Mouse (Mus musculus) liver, embryonic 14.5 days (tissue): Measurements from ENCODE around the gene Col1a1. TPM values are rescaled to one million over a fixed set of nuclear protein-coding genes. Genes with fewer than 3 reads are reported as not detected.

ENCODE experiments used
- ATAC-seq: fragments of 200-750 bp; cut with Nextera tagmentation; 2 replicates; pipeline ENCODE4 v1.8.0; 2017; ENCODE audit warnings: moderate number of reproducible peaks, mild to moderate bottlenecking, moderate library complexity; ENCODE audit not compliant: insufficient read depth
- DNase-seq, 3 experiments: peaks; one replicate each; pipeline ENCODE4 v3.0.0-alpha.2; 2012 to 2013; ENCODE audit warnings: low read depth in 3 of 3, low spot score in 3 of 3
- H3K27ac ChIP-seq: fragments of 300-500 bp; sonication (generic); 2 replicates; pipeline ENCODE4 v1.5.1; 2014; ENCODE audit warnings: moderate library complexity, mild to moderate bottlenecking, control low read depth, inconsistent platforms
- H3K27me3 ChIP-seq: fragments of 300-500 bp; sonication (generic); 2 replicates; pipeline ENCODE4 v1.6.1; 2014; ENCODE audit warnings: mild to moderate bottlenecking, low read length, moderate library complexity; ENCODE audit not compliant: control insufficient read depth, insufficient read depth
- H3K36me3 ChIP-seq: fragments of 300-500 bp; sonication (generic); replicated peaks from 2 replicates; pipeline ENCODE4 v1.6.1; 2014; ENCODE audit warnings: low read depth; ENCODE audit not compliant: control insufficient read depth, insufficient read depth
- H3K4me1 ChIP-seq, 2 experiments: fragments of 200-500 bp in 1 of 2; fragments of 300-500 bp in 1 of 2; sonication (generic) in 1 of 2; replicated peaks; 2 replicates each; pipeline ENCODE4 v1.6.1; 2012 to 2014; ENCODE audit warnings: antibody characterized with exemption in 1 of 2, inconsistent platforms in 1 of 2, low read length in 1 of 2; ENCODE audit not compliant: control insufficient read depth in 2 of 2, insufficient read depth in 2 of 2
- H3K4me2 ChIP-seq: fragments of 300-500 bp; sonication (generic); 2 replicates; pipeline ENCODE4 v1.6.1; 2014; ENCODE audit warnings: low read depth, mild to moderate bottlenecking, control low read depth, moderate library complexity
- H3K4me3 ChIP-seq, 2 experiments: fragments of 200-500 bp in 1 of 2; fragments of 300-500 bp in 1 of 2; sonication (generic) in 1 of 2; 2 replicates each; pipeline ENCODE4 v1.5.1; 2012 to 2014; ENCODE audit warnings: low read depth in 2 of 2, low read length in 2 of 2, mild to moderate bottlenecking in 2 of 2, control low read depth in 1 of 2, inconsistent platforms in 1 of 2, moderate library complexity in 1 of 2; ENCODE audit not compliant: insufficient read depth in 1 of 2
- H3K9ac ChIP-seq: fragments of 300-500 bp; sonication (generic); replicated peaks from 2 replicates; pipeline ENCODE4 v1.6.1; 2014; ENCODE audit warnings: mild to moderate bottlenecking, control low read depth, moderate library complexity
- H3K9me3 ChIP-seq: fragments of 300-500 bp; sonication (generic); 2 replicates; pipeline ENCODE4 v1.6.1; 2016; ENCODE audit warnings: low read length, mixed read lengths; ENCODE audit not compliant: control insufficient read depth
- CTCF ChIP-seq: IDR thresholded peaks from 2 replicates; pipeline ENCODE4 v1.5.1; 2016; ENCODE audit warnings: antibody characterized with exemption, low read depth, control low read depth
- EP300 ChIP-seq: IDR thresholded peaks from 2 replicates; pipeline ENCODE4 v1.6.1; 2016; ENCODE audit warnings: antibody characterized with exemption, low read depth
- WGBS: fragments of 180-500 bp; shearing (Covaris S2); extraction: QIAGEN DNeasy Blood & Tissue Kit; methylation state at CpG from one replicate; pipeline ENCODE4 v1.1.7; 2014; ENCODE audit not compliant: insufficient replicate concordance; 5-methylcytosine and 5-hydroxymethylcytosine counted together
- polyA plus RNA-seq, 2 experiments: library from polyadenylated mRNA; depleted of rRNA in 1 of 2; stranded (reverse) in 1 of 2; unstranded in 1 of 2; fragments of >200 nt; fragmentation: Nextera tagmentation in 1 of 2; extraction: Ambion mirVana in 1 of 2; gene quantifications; 2 replicates each; pipeline versions ENCODE4 v1.2.1 to v1.2.3; 2012 to 2014

Gene Col1a1
- polyA plus RNA-seq, 2 experiments: 14.1 to 30.8 TPM

DNA sequence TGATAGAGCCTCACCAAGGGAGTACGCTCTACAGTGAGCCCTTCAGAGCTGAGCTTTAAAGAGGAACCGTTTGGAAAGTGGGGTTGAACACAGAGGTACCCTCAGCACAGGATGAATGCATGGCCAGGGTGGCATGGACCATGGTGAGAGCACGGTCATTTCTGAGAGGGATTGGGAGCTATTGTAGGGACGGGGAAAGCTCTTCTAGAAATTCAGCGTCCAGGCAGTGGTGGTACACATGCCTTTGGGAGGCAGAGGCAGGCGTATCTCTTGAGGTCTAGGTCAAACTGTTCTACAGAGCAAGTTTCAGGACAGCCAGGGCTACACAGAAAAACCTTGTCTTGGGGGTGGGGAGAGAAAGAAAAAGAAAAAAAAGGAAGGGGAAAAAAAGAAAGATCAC, 61.0 kb downstream of the Col1a1 start:
- no peak overlapping the region; a peak in 1 of 4 replicates for H3K4me3 ChIP-seq
- H3K4me2 ChIP-seq: peak overlapping the region; percentile 71
- TF ChIP-seq EP300 (no peak), CTCF (no peak)
- DNase-seq (no peak), ATAC-seq (no peak)
- 54% methylated on average over 6 of the region's 6 CpGs for WGBS
- peak overlapping the region; percentile 66 for H3K9ac ChIP-seq
- H3K9me3 ChIP-seq: no peaks in the 10 kb centered on the region
- H3K27me3 ChIP-seq: no peaks in the 10 kb centered on the region
- H3K36me3 ChIP-seq: peaks cover 28% of the 10 kb centered on the region
- H3K4me1 ChIP-seq: peaks cover 53 to 72% of the 10 kb centered on the region in 2 experiments
- peak overlapping the region; percentile 80 for H3K27ac ChIP-seq

DNA sequence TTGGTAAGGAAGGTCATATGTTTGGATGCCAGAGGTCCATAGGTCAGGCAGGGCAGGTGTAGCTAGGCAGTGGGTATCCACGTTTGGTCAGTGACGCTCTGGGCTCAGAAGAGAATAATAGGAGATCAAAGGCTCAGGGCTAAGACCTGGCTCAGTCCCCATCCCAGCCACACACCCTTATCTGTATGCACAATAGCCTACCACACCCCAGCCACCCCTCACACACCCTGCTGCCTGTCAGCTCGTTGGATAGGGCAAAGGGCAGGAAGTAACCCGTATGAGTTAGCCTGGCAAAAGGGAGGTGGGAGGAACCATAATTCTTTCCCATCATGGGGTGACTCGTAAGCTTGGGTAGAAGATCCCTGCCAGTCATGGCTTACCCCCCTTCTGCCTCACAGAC, 61.6 kb downstream of the Col1a1 start:
- peaks cover 34% of the 10 kb centered on the region for H3K36me3 ChIP-seq
- 9% methylated on average over 5 of the region's 5 CpGs for WGBS

GRCm38 (mm10) chr11:94998041-94998531, 62.1 kb downstream of the Col1a1 start:
- Histone ChIP-seq H3K36me3 (peaks cover 39% of the 10 kb centered on the region), H3K9me3 (no peaks in the 10 kb centered on the region), H3K4me2 (peak overlapping the region; percentile 71), H3K27me3 (no peaks in the 10 kb centered on the region), H3K27ac (peak overlapping the region; percentile 57), H3K4me3 (peak overlapping the region; percentile 29 to 47), H3K9ac (peak overlapping the region; percentile 66), H3K4me1 (peaks cover 53 to 71% of the 10 kb centered on the region in 2 experiments)
- DNase-seq (no peak), ATAC-seq (peak; percentile 46)
- TF ChIP-seq CTCF: no peak
- TF ChIP-seq EP300: no peak
- WGBS: 41% methylated on average over 15 of the region's 16 CpGs

More for the DNA sequence above, 61.6 kb downstream of the Col1a1 start:
- DNase-seq (peak; percentile 79 to 82 (median 81)), ATAC-seq (peak; percentile 92)
- Histone ChIP-seq H3K27me3 (no peaks in the 10 kb centered on the region), H3K4me3 (peak overlapping the region; percentile 29 to 47), H3K4me1 (peaks cover 53 to 72% of the 10 kb centered on the region in 2 experiments), H3K4me2 (peak overlapping the region; percentile 71), H3K27ac (peak overlapping the region; percentile 80), H3K9ac (peak overlapping the region; percentile 66), H3K9me3 (no peaks in the 10 kb centered on the region)
- no peak for TF ChIP-seq CTCF
- TF ChIP-seq EP300: peak; percentile 70

DNA sequence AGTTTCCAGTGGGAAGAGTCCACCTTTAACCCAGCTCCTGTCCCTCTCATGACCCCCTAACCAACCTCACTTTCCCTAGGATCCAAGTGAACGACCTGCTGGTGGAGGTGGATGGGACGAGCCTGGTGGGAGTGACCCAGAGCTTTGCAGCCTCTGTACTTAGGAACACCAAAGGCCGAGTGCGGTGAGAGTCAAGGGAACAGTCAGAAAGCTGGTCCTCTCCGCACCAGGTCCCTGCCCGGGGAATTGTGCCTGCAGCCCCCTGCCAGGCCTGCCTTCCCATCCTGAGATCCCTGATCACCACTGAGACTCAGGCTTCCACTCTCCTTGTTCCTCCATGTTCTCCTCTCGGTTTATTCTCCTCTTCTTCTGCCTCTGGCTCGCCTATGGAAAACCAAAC, 64.1 kb downstream of the Col1a1 start:
- Histone ChIP-seq H3K4me1 (peaks cover 37 to 57% of the 10 kb centered on the region in 2 experiments), H3K4me3 (no peak overlapping the region), H3K27me3 (no peaks in the 10 kb centered on the region), H3K9ac (no peak overlapping the region), H3K27ac (peak overlapping the region; percentile 7), H3K36me3 (peaks cover 36% of the 10 kb centered on the region), H3K9me3 (no peaks in the 10 kb centered on the region), H3K4me2 (peak overlapping the region; percentile 71)
- 51% methylated on average over 8 of the region's 8 CpGs for WGBS
- DNase-seq (no peak), ATAC-seq (no peak)
- no peak for TF ChIP-seq EP300
- TF ChIP-seq CTCF: no peak

DNA sequence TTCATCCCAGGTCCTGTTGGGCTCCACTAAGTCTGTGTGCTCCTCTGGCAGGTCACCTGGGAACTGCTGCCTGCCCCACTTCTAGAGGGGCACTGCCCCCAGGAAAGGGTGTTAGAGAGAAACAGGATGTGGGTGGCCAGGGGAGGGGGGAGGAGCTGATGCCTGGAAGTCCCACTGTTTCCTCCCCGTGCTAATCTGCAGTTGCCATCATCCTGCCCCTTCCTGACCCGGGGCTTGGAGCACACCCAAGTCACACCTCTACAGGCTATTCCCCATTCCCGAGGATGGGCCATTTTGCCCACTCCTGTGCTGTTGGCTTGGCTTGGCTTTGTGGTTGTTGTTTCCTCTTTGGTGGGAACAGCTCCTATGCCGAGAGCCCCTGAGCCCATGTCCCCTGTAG, 64.5 kb downstream of the Col1a1 start:
- DNase-seq: no peak
- peak overlapping the region; percentile 45 for H3K27ac ChIP-seq

More for the DNA sequence above, 64.5 kb downstream of the Col1a1 start:
- TF ChIP-seq EP300 (no peak), CTCF (no peak)
- Histone ChIP-seq H3K27me3 (no peaks in the 10 kb centered on the region), H3K4me1 (peaks cover 33 to 53% of the 10 kb centered on the region in 2 experiments), H3K4me2 (peak overlapping the region; percentile 54), H3K4me3 (no peak overlapping the region), H3K36me3 (peaks cover 39% of the 10 kb centered on the region), H3K9ac (peak overlapping the region; percentile 45), H3K9me3 (no peaks in the 10 kb centered on the region)
- WGBS: 8% methylated on average over 4 of the region's 4 CpGs
- no peak for ATAC-seq
